Mouse (Mus musculus) neural tube, embryonic 12.5 days (tissue): ENCODE results near the gene Rab6b. TPM values are rescaled to one million over a fixed set of nuclear protein-coding genes. Genes with fewer than 3 reads are reported as not detected.
A peak's percentile ranks its signal among the peaks of the same experiment; 100 is the strongest.

Source experiments
- ATAC-seq: fragments of 200-750 bp; cut with Nextera tagmentation; 2 replicates; pipeline ENCODE4 v1.8.0; 2017; ENCODE audit warnings: low read depth, mild to moderate bottlenecking, moderate TSS enrichment, moderate library complexity; ENCODE audit not compliant: low FRiP score
- H3K27ac ChIP-seq: fragments of 300-500 bp; sonication (generic); 2 replicates; pipeline ENCODE4 v1.5.1; 2016
- H3K27me3 ChIP-seq: fragments of 300-500 bp; sonication (generic); replicated peaks from 2 replicates; pipeline ENCODE4 v1.6.1; 2016; ENCODE audit warnings: mild to moderate bottlenecking
- H3K36me3 ChIP-seq: fragments of 300-500 bp; sonication (generic); 2 replicates; pipeline ENCODE4 v1.6.1; 2016; ENCODE audit warnings: mild to moderate bottlenecking
- H3K4me1 ChIP-seq: fragments of 300-500 bp; sonication (generic); 2 replicates; pipeline ENCODE4 v1.6.1; 2016
- H3K4me2 ChIP-seq: fragments of 300-500 bp; sonication (generic); replicated peaks from 2 replicates; pipeline ENCODE4 v1.6.1; 2016; ENCODE audit warnings: mild to moderate bottlenecking
- H3K4me3 ChIP-seq: fragments of 300-500 bp; sonication (generic); 2 replicates; pipeline ENCODE4 v1.5.1; 2016
- H3K9ac ChIP-seq: fragments of 300-500 bp; sonication (generic); 2 replicates; pipeline ENCODE4 v1.6.1; 2016; ENCODE audit warnings: mild to moderate bottlenecking
- H3K9me3 ChIP-seq: fragments of 300-500 bp; sonication (generic); 2 replicates; pipeline ENCODE4 v1.6.1; 2016; ENCODE audit warnings: mild to moderate bottlenecking
- WGBS: fragments of 180-500 bp; shearing (Covaris S2); methylation state at CpG from one replicate; pipeline ENCODE4 v1.1.7; 2016; 5-methylcytosine and 5-hydroxymethylcytosine counted together
- polyA plus RNA-seq: library from polyadenylated mRNA; unstranded; fragments of >200 nt; fragmentation: Nextera tagmentation; extraction: Ambion mirVana; gene quantifications from 2 replicates; pipeline ENCODE4 v1.2.1, GENCODE M21; 2016

The Rab6b gene
- polyA plus RNA-seq, 1 experiment from 2014 or later: 61.1 TPM

DNA sequence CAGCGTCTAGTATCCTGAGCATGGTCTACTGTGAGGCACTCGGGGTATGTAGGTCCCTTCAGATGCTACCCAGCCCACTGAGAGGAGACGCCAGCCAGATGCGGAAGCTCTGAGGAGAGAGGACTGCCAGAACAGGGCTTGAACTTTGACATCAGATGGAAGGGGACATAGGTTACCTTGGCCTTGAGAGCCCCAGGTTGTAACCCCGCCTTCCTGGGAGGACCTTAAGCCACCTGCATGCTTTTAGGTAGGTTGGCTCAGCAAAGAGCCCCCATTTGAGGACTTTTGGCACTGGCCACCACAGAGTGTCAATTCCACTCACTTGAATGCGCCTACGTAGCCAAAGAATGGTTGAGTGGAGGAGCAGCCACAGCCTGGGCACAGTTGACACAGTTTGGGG lies 113.1 kb downstream of the Rab6b start:
- Histone ChIP-seq H3K27me3 (no peaks in the 10 kb centered on the region), H3K4me3 (no peak overlapping the region), H3K9me3 (no peaks in the 10 kb centered on the region), H3K27ac (no peak overlapping the region), H3K36me3 (no peaks in the 10 kb centered on the region), H3K4me2 (no peak overlapping the region), H3K4me1 (no peaks in the 10 kb centered on the region), H3K9ac (no peak overlapping the region)
- WGBS: 92% methylated on average over 7 of the region's 7 CpGs
- ATAC-seq: no peak

GRCm38 (mm10) chr9:103225464-103225863 lies 113.9 kb downstream of the Rab6b start:
- H3K4me2 ChIP-seq: no peak overlapping the region
- 71% methylated on average over 3 of the region's 3 CpGs for WGBS
- H3K9ac ChIP-seq: no peak overlapping the region
- H3K27ac ChIP-seq: no peak overlapping the region
- no peaks in the 10 kb centered on the region for H3K36me3 ChIP-seq
- no peaks in the 10 kb centered on the region for H3K9me3 ChIP-seq
- H3K4me3 ChIP-seq: no peak overlapping the region
- ATAC-seq: no peak
- H3K27me3 ChIP-seq: no peaks in the 10 kb centered on the region
- H3K4me1 ChIP-seq: peaks cover 2% of the 10 kb centered on the region; the same call in 1 of the 2 replicates

- Histone ChIP-seq H3K9me3 (no peaks in the 10 kb centered on the region), H3K4me2 (no peak overlapping the region), H3K9ac (no peak overlapping the region), H3K27me3 (no peaks in the 10 kb centered on the region), H3K4me1 (peaks cover 5% of the 10 kb centered on the region; the same call in 1 of the 2 replicates), H3K27ac (no peak overlapping the region), H3K36me3 (no peaks in the 10 kb centered on the region), H3K4me3 (no peak overlapping the region)
- no peak for ATAC-seq
- 94% methylated on average over 15 of the region's 15 CpGs for WGBS
These were observed 115.2 kb downstream of the Rab6b start for GRCm38 (mm10) chr9:103226806-103227205.

DNA sequence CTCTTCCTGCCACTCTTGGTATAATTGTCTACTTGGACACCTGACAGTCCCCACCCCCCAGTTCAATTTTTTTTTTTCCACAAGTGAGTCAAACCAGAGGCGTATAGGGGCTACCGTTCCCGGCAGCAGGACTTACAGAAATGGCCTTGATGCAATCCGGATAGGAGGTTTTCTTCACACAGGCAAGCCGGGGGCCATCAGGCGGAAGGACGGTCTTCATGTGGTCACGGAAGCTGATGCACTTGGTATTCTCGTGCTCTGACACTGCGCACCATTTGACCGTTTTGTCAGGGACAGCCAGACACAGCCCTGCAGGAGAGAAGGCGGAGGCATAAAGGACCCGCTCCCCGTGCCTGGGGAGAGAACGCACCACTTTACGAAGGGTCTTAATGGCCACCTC lies 116.2 kb downstream of the Rab6b start:
- 86% methylated on average over 16 of the region's 16 CpGs for WGBS
- H3K9ac ChIP-seq: no peak overlapping the region
- H3K4me2 ChIP-seq: no peak overlapping the region
- H3K36me3 ChIP-seq: no peaks in the 10 kb centered on the region
- H3K4me1 ChIP-seq: peaks cover 5% of the 10 kb centered on the region; the same call in 1 of the 2 replicates
- no peaks in the 10 kb centered on the region for H3K9me3 ChIP-seq
- ATAC-seq: no peak
- H3K27ac ChIP-seq: no peak overlapping the region
- H3K27me3 ChIP-seq: no peaks in the 10 kb centered on the region
- no peak overlapping the region for H3K4me3 ChIP-seq

GRCm38 (mm10) chr9:103228370-103229003 lies 116.9 kb downstream of the Rab6b start:
- Histone ChIP-seq H3K4me2 (no peak overlapping the region), H3K9me3 (no peaks in the 10 kb centered on the region), H3K4me3 (no peak overlapping the region), H3K27ac (no peak overlapping the region), H3K36me3 (no peaks in the 10 kb centered on the region), H3K9ac (no peak overlapping the region), H3K4me1 (peaks cover 5% of the 10 kb centered on the region; the same call in 1 of the 2 replicates), H3K27me3 (no peaks in the 10 kb centered on the region)
- WGBS: 89% methylated on average over 13 of the region's 13 CpGs
- no peak for ATAC-seq

DNA sequence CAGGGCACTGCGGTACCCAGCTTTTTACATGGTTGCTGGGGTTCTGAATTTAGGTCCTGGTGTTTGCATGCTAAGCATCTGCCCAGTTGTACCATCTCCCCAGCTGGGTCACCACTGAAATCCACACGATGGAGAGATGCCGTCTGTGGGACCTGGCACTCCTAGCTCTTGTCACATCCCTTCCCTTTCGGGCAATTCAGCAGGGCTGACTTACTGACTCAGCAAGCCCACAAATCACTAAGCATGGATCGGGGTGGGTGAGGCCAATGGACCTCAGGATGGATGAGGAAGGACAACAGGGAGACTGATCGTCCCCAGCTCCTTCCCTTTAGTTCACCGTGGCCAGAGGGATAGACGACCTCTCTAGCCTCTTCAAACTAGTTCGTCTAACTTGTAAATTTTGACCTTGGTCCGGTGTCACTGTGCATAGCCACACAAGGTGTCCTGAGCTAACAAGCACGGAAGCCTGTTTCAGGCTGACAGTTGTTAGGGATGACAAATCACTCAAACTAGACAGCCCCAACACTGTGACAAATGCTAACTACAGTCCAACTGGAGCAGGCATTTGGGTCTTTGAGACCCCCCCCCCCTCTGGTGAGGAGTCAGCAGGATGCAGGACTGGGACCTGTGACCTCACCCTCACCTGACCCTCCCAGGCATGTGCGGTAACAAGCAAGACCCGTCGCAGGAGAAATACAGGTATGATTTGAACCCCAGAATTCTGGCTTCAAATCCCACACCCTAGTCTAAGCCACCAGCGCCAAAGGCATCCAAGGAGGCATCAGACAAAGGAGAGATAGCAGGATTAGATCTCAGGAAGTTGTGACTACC lies 117.7 kb downstream of the Rab6b start:
- Histone ChIP-seq H3K4me2 (no peak overlapping the region), H3K9me3 (no peaks in the 10 kb centered on the region), H3K4me3 (no peak overlapping the region), H3K9ac (no peak overlapping the region), H3K36me3 (no peaks in the 10 kb centered on the region), H3K4me1 (peaks cover 5% of the 10 kb centered on the region; the same call in 1 of the 2 replicates), H3K27me3 (no peaks in the 10 kb centered on the region), H3K27ac (0 out of 2 replicates have a peak overlapping the region, but pooled peaks have one; percentile 6)
- no peak for ATAC-seq
- 83% methylated on average over 15 of the region's 15 CpGs for WGBS

DNA sequence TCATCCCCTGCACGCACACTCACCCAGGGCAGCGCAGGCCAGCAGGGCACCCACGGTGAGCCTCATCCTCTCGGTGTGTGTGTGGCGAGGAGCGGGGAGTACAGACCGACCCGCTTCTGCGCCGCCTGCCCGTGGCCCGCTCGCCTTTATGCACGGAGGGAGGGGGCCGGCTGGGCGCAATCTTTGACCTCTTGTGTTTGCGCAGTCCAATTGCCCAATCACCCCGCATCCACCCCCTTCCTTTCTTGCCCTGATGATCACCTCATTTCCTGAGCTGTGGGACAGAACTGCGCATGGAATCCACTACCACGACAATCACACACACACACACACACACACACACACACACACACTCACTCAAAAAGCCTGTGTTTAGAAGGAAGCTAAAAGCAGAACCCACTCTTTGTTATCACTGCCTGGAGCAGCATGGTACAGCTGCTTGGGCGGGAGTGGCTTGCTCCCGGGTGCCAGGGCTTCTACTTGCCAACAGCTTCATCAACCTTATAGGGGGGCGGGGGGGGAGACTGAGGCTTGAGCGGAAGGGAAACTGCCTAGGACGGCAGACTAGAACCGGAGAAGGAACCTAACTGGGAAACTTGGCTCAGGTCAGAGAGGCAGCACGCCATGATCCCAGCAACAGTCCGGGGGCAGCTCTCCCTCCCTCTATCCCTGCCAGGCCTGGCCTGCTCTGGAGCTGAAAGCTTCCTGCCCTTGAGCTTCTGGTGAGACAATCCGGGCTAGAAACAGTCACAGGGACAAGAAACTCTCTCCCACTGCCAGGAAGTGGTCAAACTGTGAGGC lies 118.8 kb downstream of the Rab6b start, which contains the start of the genes Gm20425 and Trf:
Gene Gm20425 (minus strand): TSS at position 157 of the 801 bp plus-strand sequence.
Gene Trf (minus strand): TSS at position 294 of the 801 bp plus-strand sequence.
- Histone ChIP-seq H3K9me3 (no peaks in the 10 kb centered on the region), H3K4me3 (peak within 1 kb of the TSS; percentile 7; the same call in 1 of the 2 replicates), H3K36me3 (no peaks in the 10 kb centered on the region), H3K27me3 (no peaks in the 10 kb centered on the region), H3K4me2 (peak within 1 kb of the TSS; percentile 47), H3K9ac (peak within 1 kb of the TSS; percentile 45), H3K27ac (0 out of 2 replicates have a peak within 1 kb of the TSS, but pooled peaks have one; percentile 6), H3K4me1 (peaks cover 5% of the 10 kb centered on the region; the same call in 1 of the 2 replicates)
- ATAC-seq: peak; percentile 51; the same call in 1 of the 2 replicates
- 41% methylated on average over 29 of the region's 29 CpGs for WGBS

DNA sequence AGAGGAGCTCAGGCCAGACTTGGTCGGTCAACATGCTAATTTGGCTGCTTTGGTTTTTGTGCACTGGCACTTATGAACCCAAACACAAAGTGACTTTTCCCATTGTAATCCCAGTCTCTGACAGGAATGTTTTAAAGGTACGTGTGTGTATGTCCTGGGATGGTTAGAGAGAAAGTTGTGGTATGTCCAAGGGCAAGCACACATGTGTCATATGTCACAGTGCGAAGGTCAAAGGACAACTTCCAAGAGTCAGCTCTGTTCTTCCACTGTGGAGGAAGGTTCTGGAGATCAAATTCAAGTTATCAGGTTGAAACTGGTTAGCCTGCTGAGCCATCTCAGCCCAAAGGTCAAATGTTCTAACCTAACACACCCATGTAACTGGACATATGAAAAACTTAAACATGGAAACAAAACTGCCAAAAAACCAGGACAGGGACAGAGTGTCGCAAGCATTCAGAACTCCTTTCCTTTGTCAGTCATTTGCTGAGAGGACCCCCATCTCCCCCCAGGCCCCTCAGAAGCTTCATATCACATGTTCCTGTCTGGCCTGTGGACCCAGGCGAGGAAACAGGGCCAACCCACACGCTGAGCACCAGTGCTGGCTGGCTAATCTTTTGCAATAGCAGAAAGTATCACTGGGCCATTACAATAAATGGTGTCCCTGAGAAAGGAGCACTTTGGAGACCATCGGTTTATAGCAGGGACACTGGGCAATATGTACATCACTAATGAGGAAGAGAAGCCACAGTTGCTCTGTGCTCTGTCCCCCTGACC lies 120.8 kb downstream of the Rab6b start:
- Histone ChIP-seq H3K27ac (no peak overlapping the region), H3K9ac (no peak overlapping the region), H3K36me3 (no peaks in the 10 kb centered on the region), H3K4me3 (no peak overlapping the region), H3K4me2 (no peak overlapping the region), H3K9me3 (no peaks in the 10 kb centered on the region), H3K27me3 (no peaks in the 10 kb centered on the region), H3K4me1 (peaks cover 5% of the 10 kb centered on the region; the same call in 1 of the 2 replicates)
- WGBS: 90% methylated on average over 7 of the region's 7 CpGs
- no peak for ATAC-seq

DNA sequence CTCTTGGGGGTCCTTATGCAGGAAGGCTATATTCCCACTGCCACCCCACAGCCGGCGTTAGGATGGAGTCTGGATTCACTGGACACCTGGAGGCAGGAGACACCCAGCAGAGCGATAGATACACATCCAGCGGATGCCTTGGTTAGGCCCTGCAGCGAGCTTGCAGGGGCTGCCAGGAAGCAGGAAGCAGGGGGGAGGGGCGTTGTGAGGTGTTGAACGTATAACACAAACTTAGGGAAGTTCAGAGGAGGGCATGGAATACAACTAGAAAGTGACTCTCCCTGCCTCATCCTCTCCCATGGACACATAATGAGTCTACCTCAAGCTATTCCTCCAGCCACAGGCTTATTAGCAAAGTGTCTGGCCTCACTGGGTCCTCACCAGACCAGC lies 121.4 kb downstream of the Rab6b start:
- Histone ChIP-seq H3K9me3 (no peaks in the 10 kb centered on the region), H3K9ac (no peak overlapping the region), H3K36me3 (no peaks in the 10 kb centered on the region), H3K4me3 (no peak overlapping the region), H3K27ac (no peak overlapping the region), H3K4me1 (peaks cover 5% of the 10 kb centered on the region; the same call in 1 of the 2 replicates), H3K4me2 (no peak overlapping the region), H3K27me3 (no peaks in the 10 kb centered on the region)
- WGBS: 66% methylated on average over 7 of the region's 7 CpGs
- no peak for ATAC-seq

DNA sequence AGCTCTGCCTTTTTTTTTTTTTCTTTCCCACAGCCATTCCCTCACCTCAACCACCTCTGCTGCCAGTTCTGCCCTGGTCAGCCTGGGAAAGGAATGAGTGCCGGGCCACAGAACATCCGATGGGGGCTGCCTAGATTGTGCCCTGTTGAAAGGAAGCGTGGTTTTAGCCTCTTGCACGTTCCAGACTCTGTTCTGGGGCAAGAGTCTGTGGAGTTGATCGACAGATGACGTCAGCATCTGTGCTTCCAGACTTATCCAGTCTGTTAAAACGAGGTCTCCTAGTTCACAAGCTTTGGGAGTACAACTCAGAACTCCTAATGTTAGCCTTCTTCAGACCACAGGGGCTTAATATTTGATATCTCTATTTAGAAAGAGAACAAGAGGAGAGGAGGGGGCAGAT lies 122.5 kb downstream of the Rab6b start:
- Histone ChIP-seq H3K36me3 (no peaks in the 10 kb centered on the region), H3K4me1 (peaks cover 5% of the 10 kb centered on the region; the same call in 1 of the 2 replicates), H3K4me3 (no peak overlapping the region), H3K9me3 (no peaks in the 10 kb centered on the region), H3K4me2 (no peak overlapping the region), H3K27ac (no peak overlapping the region), H3K27me3 (no peaks in the 10 kb centered on the region), H3K9ac (no peak overlapping the region)
- 82% methylated on average over 7 of the region's 7 CpGs for WGBS
- no peak for ATAC-seq

DNA sequence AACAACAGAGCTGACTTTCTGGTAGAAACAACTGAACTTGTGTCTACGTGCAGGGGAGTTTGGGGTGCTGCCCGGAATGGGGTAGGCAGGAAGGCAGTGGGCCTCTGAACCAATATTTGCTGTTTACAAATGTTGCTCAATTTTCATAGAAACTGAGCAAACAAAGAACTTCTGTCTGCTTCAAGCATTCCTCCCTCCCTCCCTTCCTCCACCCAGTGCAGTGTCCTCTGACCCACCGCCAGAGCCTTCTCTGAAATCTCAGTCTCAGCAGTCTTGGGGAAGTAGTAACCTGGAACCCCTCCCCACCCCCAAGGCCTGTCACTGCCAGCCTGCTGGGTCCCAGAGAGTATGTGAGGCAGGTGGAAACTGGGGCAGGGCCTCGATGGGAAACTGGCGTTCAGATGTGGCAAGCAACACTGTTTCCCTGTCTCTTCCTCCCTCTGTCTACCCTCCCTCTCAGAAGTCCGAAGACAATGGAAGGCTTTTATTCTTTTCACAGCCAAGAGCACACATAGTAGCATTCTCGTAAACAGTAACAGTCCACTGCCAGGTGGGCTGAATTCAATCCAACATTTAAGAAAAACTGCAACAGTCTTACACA lies 123.1 kb downstream of the Rab6b start:
- ATAC-seq: no peak
- no peak overlapping the region for H3K9ac ChIP-seq
- H3K4me3 ChIP-seq: no peak overlapping the region
- H3K9me3 ChIP-seq: no peaks in the 10 kb centered on the region
- no peak overlapping the region for H3K27ac ChIP-seq
- no peaks in the 10 kb centered on the region for H3K36me3 ChIP-seq
- H3K27me3 ChIP-seq: no peaks in the 10 kb centered on the region
- H3K4me1 ChIP-seq: peaks cover 5% of the 10 kb centered on the region; the same call in 1 of the 2 replicates
- no peak overlapping the region for H3K4me2 ChIP-seq
- WGBS: 64% methylated on average over 7 of the region's 7 CpGs
